Mouse (Mus musculus): ENCODE data around the gene Dapl1. TPM values are rescaled to one million over a fixed set of nuclear protein-coding genes. Genes with fewer than 3 reads are reported as not detected.

Gene Dapl1
- polyA plus RNA-seq, 1 experiment from 2014 or later = 4.9 TPM

GRCm38 (mm10) chr2:59522079-59522684, 37.7 kb downstream of the Dapl1 start:
- ATAC-seq (ENCODE audit: low FRiP score, low TSS enrichment) = peak; percentile 65; the same call in 1 of the 2 replicates
- H3K27me3 ChIP-seq (ENCODE audit: control insufficient read depth, insufficient read depth, low read length) = no peaks in the 10 kb centered on the region
- peaks cover 15% of the 10 kb centered on the region; the same call in 1 of the 2 replicates for H3K4me1 ChIP-seq (ENCODE audit: control insufficient read depth, insufficient read depth, low read length)
- no peaks in the 10 kb centered on the region for H3K36me3 ChIP-seq (ENCODE audit: control insufficient read depth, insufficient read depth, low read length)
- 18% methylated on average over 19 of the region's 19 CpGs for WGBS
- H3K9ac ChIP-seq (ENCODE audit: low read depth, low read length) = peak overlapping the region; percentile 37; the same call in 1 of the 2 replicates
- H3K9me3 ChIP-seq (ENCODE audit: control insufficient read depth, low read length) = no peaks in the 10 kb centered on the region
- H3K4me3 ChIP-seq (ENCODE audit: low read length) = peak overlapping the region; percentile 14
- peak overlapping the region; percentile 31 for H3K4me2 ChIP-seq (replicated peaks; ENCODE audit: low read depth, low read length)
- no peak overlapping the region for H3K27ac ChIP-seq (ENCODE audit: low read depth, low read length)

DNA sequence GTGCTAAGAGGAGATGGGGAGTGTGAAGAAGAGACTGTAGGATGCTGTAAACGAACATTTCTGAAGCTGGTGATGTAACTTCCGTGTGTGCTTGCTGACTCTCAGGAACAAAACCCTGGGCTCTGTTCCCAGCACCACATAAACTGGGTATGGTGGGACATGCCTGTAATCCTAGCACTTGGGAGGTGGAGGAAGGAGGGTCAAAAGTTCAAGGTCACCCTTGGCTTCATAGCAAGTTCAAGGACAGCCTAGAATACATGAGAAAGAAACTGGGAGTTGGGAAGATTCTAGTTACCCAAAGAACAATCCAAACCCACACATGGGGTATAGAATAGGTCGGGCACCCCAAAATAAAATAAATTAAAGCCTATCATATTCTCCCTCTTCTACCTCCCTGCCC, 39.1 kb downstream of the Dapl1 start:
- no peak overlapping the region for H3K4me3 ChIP-seq (ENCODE audit: low read length)
- H3K9ac ChIP-seq (ENCODE audit: low read depth, low read length) = no peak overlapping the region
- no peak overlapping the region for H3K27ac ChIP-seq (ENCODE audit: low read depth, low read length)
- H3K4me1 ChIP-seq (ENCODE audit: control insufficient read depth, insufficient read depth, low read length) = peaks cover 18% of the 10 kb centered on the region; the same call in 1 of the 2 replicates
- H3K27me3 ChIP-seq (ENCODE audit: control insufficient read depth, insufficient read depth, low read length) = no peaks in the 10 kb centered on the region
- no peaks in the 10 kb centered on the region for H3K36me3 ChIP-seq (ENCODE audit: control insufficient read depth, insufficient read depth, low read length)
- ATAC-seq (ENCODE audit: low FRiP score, low TSS enrichment) = no peak
- no peak overlapping the region for H3K4me2 ChIP-seq (replicated peaks; ENCODE audit: low read depth, low read length)
- H3K9me3 ChIP-seq (ENCODE audit: control insufficient read depth, low read length) = no peaks in the 10 kb centered on the region
- 92% methylated on average over 3 of the region's 3 CpGs for WGBS

- Histone ChIP-seq H3K9me3 (ENCODE audit: control insufficient read depth, low read length) (no peaks in the 10 kb centered on the region), H3K27me3 (ENCODE audit: control insufficient read depth, insufficient read depth, low read length) (no peaks in the 10 kb centered on the region), H3K9ac (ENCODE audit: low read depth, low read length) (no peak overlapping the region), H3K4me3 (ENCODE audit: low read length) (no peak overlapping the region), H3K36me3 (ENCODE audit: control insufficient read depth, insufficient read depth, low read length) (no peaks in the 10 kb centered on the region), H3K4me1 (ENCODE audit: control insufficient read depth, insufficient read depth, low read length) (peaks cover 31% of the 10 kb centered on the region), H3K4me2 (replicated peaks; ENCODE audit: low read depth, low read length) (no peak overlapping the region), H3K27ac (ENCODE audit: low read depth, low read length) (no peak overlapping the region)
- 19% methylated on average over 9 of the region's 9 CpGs for WGBS
- peak; percentile 69; the same call in 1 of the 2 replicates for ATAC-seq (ENCODE audit: low FRiP score, low TSS enrichment)
Observed at GRCm38 (mm10) chr2:59526893-59527292, 42.4 kb downstream of the Dapl1 start.

GRCm38 (mm10) chr2:59529574-59530080, 45.2 kb downstream of the Dapl1 start:
- WGBS = 43% methylated on average over 17 of the region's 17 CpGs
- H3K27me3 ChIP-seq (ENCODE audit: control insufficient read depth, insufficient read depth, low read length) = no peaks in the 10 kb centered on the region

GRCm38 (mm10) chr2:59530811-59531210, 46.4 kb downstream of the Dapl1 start:
- WGBS = 90% methylated on average over 3 of the region's 3 CpGs
- Histone ChIP-seq H3K9ac (ENCODE audit: low read depth, low read length) (no peak overlapping the region), H3K4me3 (ENCODE audit: low read length) (no peak overlapping the region), H3K27ac (ENCODE audit: low read depth, low read length) (no peak overlapping the region), H3K4me2 (replicated peaks; ENCODE audit: low read depth, low read length) (no peak overlapping the region), H3K36me3 (ENCODE audit: control insufficient read depth, insufficient read depth, low read length) (no peaks in the 10 kb centered on the region), H3K4me1 (ENCODE audit: control insufficient read depth, insufficient read depth, low read length) (peaks cover 23% of the 10 kb centered on the region), H3K9me3 (ENCODE audit: control insufficient read depth, low read length) (no peaks in the 10 kb centered on the region), H3K27me3 (ENCODE audit: control insufficient read depth, insufficient read depth, low read length) (no peaks in the 10 kb centered on the region)
- no peak for ATAC-seq (ENCODE audit: low FRiP score, low TSS enrichment)

More at GRCm38 (mm10) chr2:59529574-59530080, 45.2 kb downstream of the Dapl1 start:
- Histone ChIP-seq H3K36me3 (ENCODE audit: control insufficient read depth, insufficient read depth, low read length) (no peaks in the 10 kb centered on the region), H3K9ac (ENCODE audit: low read depth, low read length) (no peak overlapping the region), H3K4me1 (ENCODE audit: control insufficient read depth, insufficient read depth, low read length) (peaks cover 27% of the 10 kb centered on the region), H3K9me3 (ENCODE audit: control insufficient read depth, low read length) (no peaks in the 10 kb centered on the region), H3K4me3 (ENCODE audit: low read length) (no peak overlapping the region), H3K27ac (ENCODE audit: low read depth, low read length) (0 out of 2 replicates have a peak overlapping the region, but pooled peaks have one; percentile 30), H3K4me2 (replicated peaks; ENCODE audit: low read depth, low read length) (no peak overlapping the region)
- ATAC-seq (ENCODE audit: low FRiP score, low TSS enrichment) = peak; percentile 30; the same call in 1 of the 2 replicates

GRCm38 (mm10) chr2:59532999-59533398, 48.5 kb downstream of the Dapl1 start:
- 93% methylated on average over 3 of the region's 3 CpGs for WGBS

DNA sequence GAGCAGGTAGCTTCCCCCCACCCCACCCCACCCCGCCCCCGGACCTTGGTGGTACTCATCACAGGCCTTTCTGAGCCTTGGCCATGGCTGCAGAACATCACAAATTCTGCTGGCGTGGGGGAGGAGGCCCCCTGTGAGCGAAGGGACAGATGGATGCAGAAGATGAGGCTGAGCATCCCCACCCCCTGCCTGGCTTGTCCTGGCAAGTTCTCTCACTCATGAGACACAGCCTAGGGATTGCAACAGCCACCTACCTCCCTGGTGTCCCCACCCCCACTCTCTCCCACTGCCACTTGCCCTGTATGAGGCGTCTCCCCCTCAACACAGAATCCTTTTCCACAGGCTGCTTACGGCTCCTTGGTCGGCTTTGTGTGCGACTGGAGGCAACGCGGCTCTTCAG, 49.1 kb downstream of the Dapl1 start:
- Histone ChIP-seq H3K36me3 (ENCODE audit: control insufficient read depth, insufficient read depth, low read length) (no peaks in the 10 kb centered on the region), H3K4me1 (ENCODE audit: control insufficient read depth, insufficient read depth, low read length) (peaks cover 15% of the 10 kb centered on the region), H3K27me3 (ENCODE audit: control insufficient read depth, insufficient read depth, low read length) (no peaks in the 10 kb centered on the region), H3K9me3 (ENCODE audit: control insufficient read depth, low read length) (no peaks in the 10 kb centered on the region), H3K4me2 (replicated peaks; ENCODE audit: low read depth, low read length) (no peak overlapping the region), H3K27ac (ENCODE audit: low read depth, low read length) (no peak overlapping the region), H3K4me3 (ENCODE audit: low read length) (no peak overlapping the region), H3K9ac (ENCODE audit: low read depth, low read length) (no peak overlapping the region)
- no peak for ATAC-seq (ENCODE audit: low FRiP score, low TSS enrichment)
- 74% methylated on average over 10 of the region's 10 CpGs for WGBS

More at GRCm38 (mm10) chr2:59532999-59533398, 48.5 kb downstream of the Dapl1 start:
- H3K4me2 ChIP-seq (replicated peaks; ENCODE audit: low read depth, low read length) = no peak overlapping the region
- no peaks in the 10 kb centered on the region for H3K36me3 ChIP-seq (ENCODE audit: control insufficient read depth, insufficient read depth, low read length)
- ATAC-seq (ENCODE audit: low FRiP score, low TSS enrichment) = no peak
- H3K27ac ChIP-seq (ENCODE audit: low read depth, low read length) = no peak overlapping the region
- no peaks in the 10 kb centered on the region for H3K9me3 ChIP-seq (ENCODE audit: control insufficient read depth, low read length)
- H3K4me3 ChIP-seq (ENCODE audit: low read length) = no peak overlapping the region
- peaks cover 15% of the 10 kb centered on the region for H3K4me1 ChIP-seq (ENCODE audit: control insufficient read depth, insufficient read depth, low read length)
- H3K9ac ChIP-seq (ENCODE audit: low read depth, low read length) = no peak overlapping the region
- H3K27me3 ChIP-seq (ENCODE audit: control insufficient read depth, insufficient read depth, low read length) = no peaks in the 10 kb centered on the region

DNA sequence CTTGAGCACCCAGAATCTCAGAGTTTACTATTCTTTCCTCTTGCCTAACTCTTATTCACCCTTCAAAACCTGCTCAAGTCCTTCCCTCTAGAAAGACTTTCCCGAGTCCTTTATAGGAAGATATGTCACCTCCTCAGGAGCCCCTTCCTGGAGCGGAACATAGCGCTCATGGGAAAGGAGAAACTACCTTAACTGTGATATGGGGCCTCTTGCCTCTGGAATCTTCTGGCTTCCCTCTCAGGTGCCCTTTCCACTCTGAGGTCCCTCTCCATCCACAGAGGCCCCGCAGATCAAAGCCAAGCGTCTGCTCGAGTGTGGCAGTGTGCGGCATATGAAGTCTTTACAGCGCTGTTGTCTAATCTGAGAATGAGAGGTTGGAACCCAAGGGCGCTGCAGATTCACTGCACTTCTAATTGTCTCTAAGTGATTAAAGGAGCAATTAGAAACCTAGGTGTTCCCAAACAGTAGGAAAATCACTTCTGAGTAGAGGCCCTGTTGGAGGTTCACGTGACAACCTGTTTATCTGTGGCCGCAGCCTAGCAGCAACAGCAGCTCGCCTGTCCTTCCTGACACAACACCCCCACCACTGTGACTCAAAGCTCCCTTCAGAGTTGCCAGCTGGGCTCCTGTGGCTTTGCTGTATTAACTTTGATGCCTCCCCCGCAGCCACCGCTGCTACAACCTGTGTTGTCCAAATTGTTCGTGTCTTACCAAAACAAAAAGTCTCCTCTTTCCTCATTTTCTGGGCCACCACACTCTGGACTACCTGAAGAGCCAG, 49.7 kb downstream of the Dapl1 start:
- H3K27ac ChIP-seq (ENCODE audit: low read depth, low read length) = no peak overlapping the region
- no peak overlapping the region for H3K4me2 ChIP-seq (replicated peaks; ENCODE audit: low read depth, low read length)
- no peaks in the 10 kb centered on the region for H3K36me3 ChIP-seq (ENCODE audit: control insufficient read depth, insufficient read depth, low read length)
- no peaks in the 10 kb centered on the region for H3K27me3 ChIP-seq (ENCODE audit: control insufficient read depth, insufficient read depth, low read length)
- peaks cover 14% of the 10 kb centered on the region for H3K4me1 ChIP-seq (ENCODE audit: control insufficient read depth, insufficient read depth, low read length)
- no peak for ATAC-seq (ENCODE audit: low FRiP score, low TSS enrichment)
- H3K9ac ChIP-seq (ENCODE audit: low read depth, low read length) = no peak overlapping the region
- 62% methylated on average over 15 of the region's 15 CpGs for WGBS
- H3K9me3 ChIP-seq (ENCODE audit: control insufficient read depth, low read length) = no peaks in the 10 kb centered on the region
- H3K4me3 ChIP-seq (ENCODE audit: low read length) = no peak overlapping the region

- Histone ChIP-seq H3K36me3 (ENCODE audit: control insufficient read depth, insufficient read depth, low read length) (no peaks in the 10 kb centered on the region), H3K4me2 (replicated peaks; ENCODE audit: low read depth, low read length) (no peak overlapping the region), H3K27me3 (ENCODE audit: control insufficient read depth, insufficient read depth, low read length) (no peaks in the 10 kb centered on the region), H3K9me3 (ENCODE audit: control insufficient read depth, low read length) (no peaks in the 10 kb centered on the region), H3K4me1 (ENCODE audit: control insufficient read depth, insufficient read depth, low read length) (peaks cover 3% of the 10 kb centered on the region), H3K9ac (ENCODE audit: low read depth, low read length) (no peak overlapping the region), H3K27ac (ENCODE audit: low read depth, low read length) (no peak overlapping the region), H3K4me3 (ENCODE audit: low read length) (no peak overlapping the region)
- WGBS = 92% methylated on average over 2 of the region's 2 CpGs
- no peak for ATAC-seq (ENCODE audit: low FRiP score, low TSS enrichment)
Observed at GRCm38 (mm10) chr2:59536958-59537357, 52.5 kb downstream of the Dapl1 start.

Measured in kidney, embryonic 14.5 days (tissue).